Mouse (Mus musculus) embryonic facial prominence, embryonic 10.5 days (tissue): ENCODE data around the gene Gm11437. TPM values are rescaled to one million over a fixed set of nuclear protein-coding genes. Genes with fewer than 3 reads are reported as not detected.

ENCODE experiments used
- DNase-seq: peaks from one replicate; pipeline ENCODE4 v3.0.0-alpha.2; 2017; ENCODE audit warnings: low spot score
- H3K27ac ChIP-seq: fragments of 300-500 bp; sonication (generic); replicated peaks from 2 replicates; pipeline ENCODE4 v1.5.1; 2016; ENCODE audit warnings: mild to moderate bottlenecking
- H3K27me3 ChIP-seq: fragments of 300-500 bp; sonication (generic); replicated peaks from 2 replicates; pipeline ENCODE4 v1.6.1; 2016; ENCODE audit warnings: low read depth, mild to moderate bottlenecking; ENCODE audit not compliant: poor library complexity, severe bottlenecking
- H3K36me3 ChIP-seq: fragments of 300-500 bp; sonication (generic); replicated peaks from 2 replicates; pipeline ENCODE4 v1.6.1; 2016; ENCODE audit warnings: mild to moderate bottlenecking, moderate library complexity
- H3K4me1 ChIP-seq: fragments of 300-500 bp; sonication (generic); 2 replicates; pipeline ENCODE4 v1.6.1; 2016
- H3K4me3 ChIP-seq: fragments of 300-500 bp; sonication (generic); 2 replicates; pipeline ENCODE4 v1.5.1; 2016; ENCODE audit warnings: mild to moderate bottlenecking, moderate library complexity
- H3K9me3 ChIP-seq: fragments of 300-500 bp; sonication (generic); 2 replicates; pipeline ENCODE4 v1.6.1; 2016; ENCODE audit warnings: mild to moderate bottlenecking
- WGBS: fragments of 180-500 bp; shearing (Covaris S2); methylation state at CpG from one replicate; pipeline ENCODE4 v1.1.7; 2016; 5-methylcytosine and 5-hydroxymethylcytosine counted together
- polyA plus RNA-seq: library from polyadenylated mRNA; unstranded; fragments of >200 nt; fragmentation: Nextera tagmentation; extraction: Ambion mirVana; gene quantifications from 2 replicates; pipeline ENCODE4 v1.2.1, GENCODE M21; 2016

Gene Gm11437
- polyA plus RNA-seq, 1 experiment from 2014 or later: not detected

DNA sequence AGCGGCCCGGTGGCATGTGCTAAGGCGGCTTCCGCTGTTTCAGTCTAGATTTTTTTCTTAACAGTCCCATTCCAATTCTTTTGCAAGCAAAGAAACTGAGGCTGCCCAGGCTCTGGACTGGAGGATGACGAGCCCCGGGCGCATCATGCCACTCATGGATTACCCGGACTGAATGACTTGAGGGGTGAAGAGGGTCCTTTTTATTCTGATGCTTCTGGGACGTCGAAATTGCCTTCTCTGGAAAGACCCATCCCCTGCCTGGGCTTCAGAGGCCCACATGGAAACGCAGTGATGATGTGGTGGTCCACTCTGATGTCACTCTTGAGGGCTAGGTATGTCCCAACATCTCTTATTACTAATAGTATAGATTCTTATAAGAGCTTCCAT, 37.5 kb downstream of the Gm11437 start:
- peak overlapping the region; percentile 94 for H3K27ac ChIP-seq
- H3K4me1 ChIP-seq: peaks cover 15% of the 10 kb centered on the region

DNA sequence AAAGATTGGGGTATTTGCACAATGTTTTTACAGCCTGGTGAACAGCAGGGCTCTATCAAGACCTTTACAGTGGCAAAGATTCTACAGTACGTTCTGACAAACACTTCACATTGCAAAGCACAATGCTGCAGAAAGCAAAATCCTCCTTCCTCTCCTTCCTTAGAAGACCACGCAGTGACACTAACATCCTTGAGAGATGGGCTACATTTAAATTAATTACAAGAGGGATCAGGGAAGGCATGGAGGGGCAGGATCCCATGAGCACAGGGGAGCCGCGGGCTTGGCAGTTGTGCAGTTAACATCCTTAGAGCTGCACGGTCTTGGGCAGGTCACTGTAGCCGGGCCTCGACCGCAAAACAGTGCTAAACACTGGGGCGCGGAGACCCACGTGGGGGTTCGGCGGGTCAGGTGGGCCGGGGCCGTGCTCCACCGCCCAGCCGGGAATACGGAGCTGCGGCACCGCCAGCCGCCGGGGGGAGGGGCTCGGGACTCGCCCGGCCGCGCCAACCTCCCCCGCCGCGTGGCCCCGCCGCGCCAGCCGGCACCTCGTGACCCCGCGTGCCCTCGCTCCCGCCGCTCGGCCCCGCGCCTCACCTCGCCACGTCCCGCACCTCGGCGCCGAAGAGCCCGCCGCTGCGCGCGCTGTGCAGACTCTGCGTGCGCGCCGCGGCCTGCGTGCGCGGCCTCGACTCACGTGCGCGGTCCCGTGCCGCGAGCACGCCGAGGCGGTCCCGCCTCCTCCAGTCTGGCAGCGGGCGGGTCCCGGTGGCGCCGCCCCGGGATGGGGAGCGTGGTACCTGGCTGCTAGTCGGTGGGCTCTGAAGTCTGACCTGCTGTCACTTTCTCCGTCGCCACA, 38.1 kb downstream of the Gm11437 start, which contains the start of the genes Tada2a and Acaca:
Tada2a (minus strand) TSS at position 658 of the 856 bp plus-strand sequence.
Acaca (plus strand) TSS at position 730 of the 856 bp plus-strand sequence.
- Histone ChIP-seq H3K9me3 (no peaks in the 10 kb centered on the region), H3K27ac (peak within 1 kb of the TSS; percentile 94), H3K36me3 (peaks cover 30% of the 10 kb centered on the region), H3K4me3 (peak within 1 kb of the TSS; percentile 86), H3K4me1 (peaks cover 15% of the 10 kb centered on the region), H3K27me3 (no peaks in the 10 kb centered on the region)
- peak; percentile 92 for DNase-seq
- WGBS: under 1% methylated on average over 83 of the region's 83 CpGs

More for the DNA sequence above, 37.5 kb downstream of the Gm11437 start:
- no peak for DNase-seq
- Histone ChIP-seq H3K4me3 (peak overlapping the region; percentile 86), H3K36me3 (peaks cover 24% of the 10 kb centered on the region), H3K9me3 (no peaks in the 10 kb centered on the region), H3K27me3 (no peaks in the 10 kb centered on the region)
- WGBS: 6% methylated on average over 11 of the region's 11 CpGs

DNA sequence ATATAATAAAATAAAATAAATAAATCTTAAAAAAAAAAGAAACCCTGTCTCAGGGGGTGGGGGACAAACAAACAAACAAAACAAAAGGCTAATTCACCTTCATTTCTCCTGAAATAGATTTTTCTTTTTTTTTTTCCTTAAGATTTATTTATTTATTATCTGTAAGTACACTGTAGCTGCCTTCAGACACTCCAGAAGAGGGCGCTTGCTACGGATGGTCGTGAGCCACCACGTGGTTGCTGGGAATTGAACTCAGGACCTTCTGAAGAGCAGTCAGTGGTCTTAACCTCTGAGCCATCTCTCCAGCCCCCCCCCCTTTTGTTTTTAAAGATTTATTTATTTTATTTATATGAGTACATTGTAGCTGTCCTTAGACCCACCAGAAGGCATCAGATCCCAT, 39.3 kb downstream of the Gm11437 start:
- Histone ChIP-seq H3K4me1 (peaks cover 15% of the 10 kb centered on the region), H3K27me3 (no peaks in the 10 kb centered on the region), H3K27ac (no peak overlapping the region), H3K36me3 (peaks cover 41% of the 10 kb centered on the region), H3K4me3 (peak overlapping the region; percentile 86), H3K9me3 (no peaks in the 10 kb centered on the region)
- 89% methylated on average over 4 of the region's 4 CpGs for WGBS
- DNase-seq: no peak

DNA sequence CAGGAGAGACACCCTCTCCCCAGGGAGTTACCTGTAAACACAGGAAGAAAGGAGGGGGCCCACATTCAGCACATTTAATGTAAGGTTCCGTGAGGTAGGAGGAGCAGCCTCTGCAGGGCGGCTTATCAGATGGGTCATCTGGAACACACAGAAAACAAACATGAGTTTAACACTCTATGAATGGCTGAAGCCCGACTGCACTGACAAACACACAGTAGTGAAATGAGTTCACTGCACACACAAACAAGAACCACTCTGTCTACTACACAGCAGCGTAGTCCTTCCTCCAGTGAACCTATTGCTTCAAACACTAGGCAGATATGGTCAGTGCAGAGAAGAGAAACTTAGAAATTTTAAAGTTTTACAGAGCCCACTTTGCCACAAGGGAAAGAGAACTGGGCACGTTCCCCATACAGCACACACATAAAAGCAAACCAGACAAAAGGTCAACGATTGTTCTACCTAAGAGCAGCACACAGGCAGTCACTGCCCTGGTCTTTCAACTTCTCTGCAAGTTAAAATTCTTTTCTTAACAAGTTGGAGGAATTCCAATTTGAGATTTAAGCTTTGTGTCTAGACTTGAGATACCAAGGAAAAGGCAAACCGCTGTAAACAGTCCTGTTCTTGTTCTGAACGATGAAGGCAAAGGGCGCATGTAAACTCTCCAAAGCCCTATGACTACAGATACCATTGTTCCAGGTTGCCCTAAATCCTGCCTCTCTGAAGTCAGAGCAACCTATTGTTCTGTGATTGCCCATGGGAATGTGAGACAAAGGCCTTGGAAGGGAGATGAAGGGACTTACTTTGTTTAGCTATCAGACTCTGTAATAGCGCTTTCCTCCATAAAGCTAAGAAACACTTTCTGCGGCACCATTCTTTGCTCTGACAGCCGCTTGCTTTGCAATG, 46.0 kb downstream of the Gm11437 start:
- H3K9me3 ChIP-seq: no peaks in the 10 kb centered on the region
- H3K36me3 ChIP-seq: peaks cover 99% of the 10 kb centered on the region
- no peak for DNase-seq
- H3K27ac ChIP-seq: no peak overlapping the region
- WGBS: 86% methylated on average over 12 of the region's 12 CpGs
- no peaks in the 10 kb centered on the region for H3K4me1 ChIP-seq
- no peaks in the 10 kb centered on the region for H3K27me3 ChIP-seq
- H3K4me3 ChIP-seq: no peak overlapping the region

DNA sequence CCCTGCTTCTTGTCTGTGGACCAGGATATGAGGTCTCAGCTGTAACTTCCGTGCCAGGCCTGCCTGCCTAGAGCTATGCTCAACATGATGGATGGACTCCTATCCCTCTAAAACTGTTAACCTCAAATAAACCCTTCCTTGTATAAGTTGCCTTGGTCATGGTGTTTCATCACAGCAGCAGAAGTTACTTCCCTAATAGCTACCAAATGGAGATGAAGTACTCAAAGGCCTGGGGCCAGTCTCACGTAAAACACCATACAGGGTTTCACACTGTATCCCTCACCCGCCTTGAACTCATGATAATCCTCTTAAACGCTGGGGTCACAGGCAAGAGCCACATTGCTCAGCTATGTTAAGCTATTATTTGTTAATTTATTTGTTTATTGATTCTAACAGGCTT, 49.8 kb downstream of the Gm11437 start:
- 81% methylated on average over 4 of the region's 4 CpGs for WGBS
- Histone ChIP-seq H3K27me3 (no peaks in the 10 kb centered on the region), H3K36me3 (peaks cover 97% of the 10 kb centered on the region), H3K4me1 (no peaks in the 10 kb centered on the region), H3K9me3 (no peaks in the 10 kb centered on the region), H3K27ac (no peak overlapping the region), H3K4me3 (no peak overlapping the region)
- no peak for DNase-seq

DNA sequence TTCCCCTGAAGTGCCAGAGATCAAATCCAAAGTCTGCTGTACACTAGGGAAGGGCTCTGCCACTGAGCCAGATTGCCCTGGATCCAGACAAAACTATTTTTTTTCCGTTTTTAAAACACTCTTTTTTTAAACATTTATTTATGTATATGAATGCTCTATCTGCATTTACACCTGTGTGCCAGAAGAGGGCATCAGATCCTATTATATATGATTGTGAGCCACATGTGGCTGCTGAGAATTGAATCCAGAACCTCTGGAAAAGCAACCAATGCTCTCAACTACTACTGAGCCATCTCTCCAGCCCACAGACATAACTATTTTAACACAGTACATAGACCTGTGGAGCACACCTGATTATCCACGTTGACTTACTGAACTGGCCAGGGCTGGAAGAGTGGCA, 51.1 kb downstream of the Gm11437 start:
- Histone ChIP-seq H3K36me3 (peaks cover 94% of the 10 kb centered on the region), H3K9me3 (no peaks in the 10 kb centered on the region), H3K4me1 (no peaks in the 10 kb centered on the region), H3K27me3 (no peaks in the 10 kb centered on the region), H3K4me3 (no peak overlapping the region), H3K27ac (no peak overlapping the region)
- no peak for DNase-seq
- 70% methylated on average over 2 of the region's 2 CpGs for WGBS

DNA sequence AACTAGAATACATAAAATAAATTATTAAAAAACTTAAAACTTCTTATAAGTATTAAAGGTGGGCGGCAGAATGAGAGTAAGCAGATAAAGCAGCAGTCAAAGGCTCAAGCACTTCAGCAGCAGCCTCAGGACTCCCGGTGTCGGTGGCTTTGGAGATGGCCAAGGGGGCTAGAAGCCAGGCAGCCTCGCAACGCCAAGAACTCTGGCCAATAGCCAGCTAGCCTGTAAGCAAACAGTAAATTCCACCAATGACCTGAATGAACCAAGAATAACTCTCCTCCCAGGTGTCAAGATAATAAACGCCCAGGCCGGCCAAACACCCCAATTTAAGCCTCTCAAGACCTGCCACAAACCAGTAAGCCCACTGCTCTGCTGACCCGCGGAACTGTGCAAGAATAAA, 51.6 kb downstream of the Gm11437 start:
- no peaks in the 10 kb centered on the region for H3K4me1 ChIP-seq
- H3K36me3 ChIP-seq: peaks cover 94% of the 10 kb centered on the region
- H3K27ac ChIP-seq: no peak overlapping the region
- DNase-seq: no peak
- no peaks in the 10 kb centered on the region for H3K9me3 ChIP-seq
- no peak overlapping the region for H3K4me3 ChIP-seq
- WGBS: 96% methylated on average over 9 of the region's 9 CpGs
- no peaks in the 10 kb centered on the region for H3K27me3 ChIP-seq

DNA sequence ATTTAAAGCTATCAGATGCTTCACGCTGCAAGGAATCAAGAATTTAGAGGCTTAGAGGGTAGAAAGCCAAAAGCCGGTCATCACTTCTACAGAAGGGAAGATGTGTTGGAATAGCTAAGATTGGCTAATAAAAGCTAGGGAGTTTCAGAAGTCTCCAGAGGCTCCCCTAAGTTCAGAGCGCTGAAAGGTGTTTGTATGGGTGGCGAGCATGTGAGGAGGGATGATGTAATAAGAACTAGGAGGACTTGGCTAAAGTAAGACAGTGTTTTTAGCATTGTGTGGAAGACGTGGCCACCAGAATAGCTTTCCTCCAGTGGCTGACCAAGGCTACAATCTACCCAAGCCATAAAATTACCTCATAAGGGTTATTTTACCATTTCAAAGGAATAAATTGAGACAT, 53.7 kb downstream of the Gm11437 start:
- Histone ChIP-seq H3K27me3 (no peaks in the 10 kb centered on the region), H3K4me3 (no peak overlapping the region), H3K4me1 (no peaks in the 10 kb centered on the region), H3K36me3 (peaks cover 94% of the 10 kb centered on the region), H3K9me3 (no peaks in the 10 kb centered on the region), H3K27ac (no peak overlapping the region)
- DNase-seq: no peak
- WGBS: 94% methylated on average over 5 of the region's 5 CpGs

DNA sequence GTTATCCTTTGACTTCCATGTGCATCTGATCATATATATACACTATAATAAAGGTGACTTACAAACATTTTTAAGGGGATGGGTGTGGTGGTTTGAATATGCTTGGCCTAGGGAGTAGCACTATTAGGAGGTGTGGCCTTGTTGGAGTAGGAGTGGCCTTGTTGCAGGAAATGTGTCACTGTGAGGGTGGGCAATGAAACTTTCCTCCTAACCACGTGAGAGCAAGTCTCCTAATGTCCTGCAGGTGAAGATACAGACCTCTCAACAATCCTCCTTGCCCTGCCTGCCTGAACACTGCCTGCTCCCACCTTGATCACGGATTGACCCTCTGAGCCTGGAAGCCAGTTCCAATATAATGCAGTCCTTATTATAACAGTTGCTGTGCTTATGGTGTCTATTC, 60.1 kb downstream of the Gm11437 start:
- Histone ChIP-seq H3K36me3 (peaks cover 97% of the 10 kb centered on the region), H3K27me3 (no peaks in the 10 kb centered on the region)

DNA sequence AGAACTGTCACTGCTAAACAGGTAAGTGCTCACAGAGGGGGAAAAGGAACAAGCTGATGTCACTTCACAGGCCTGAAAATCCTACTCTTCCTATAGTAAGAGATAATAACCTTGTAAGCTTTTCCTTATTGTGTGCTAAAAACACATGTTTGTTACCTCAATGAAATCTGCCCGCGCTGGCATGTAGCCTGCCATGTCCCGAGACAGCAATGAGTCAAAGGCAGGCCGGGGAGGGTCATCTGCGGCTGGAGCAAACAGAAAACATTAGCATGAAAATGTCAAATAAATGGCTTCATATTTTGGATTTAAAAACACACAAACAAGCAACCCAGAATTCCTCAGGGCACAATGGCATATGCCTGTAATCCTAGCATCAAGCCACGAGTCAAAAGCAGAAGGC, 63.2 kb downstream of the Gm11437 start:
- Histone ChIP-seq H3K27me3 (no peaks in the 10 kb centered on the region), H3K4me3 (no peak overlapping the region), H3K4me1 (no peaks in the 10 kb centered on the region), H3K27ac (no peak overlapping the region), H3K36me3 (peaks cover 100% of the 10 kb centered on the region), H3K9me3 (no peaks in the 10 kb centered on the region)
- DNase-seq: no peak
- 92% methylated on average over 6 of the region's 6 CpGs for WGBS

More for the DNA sequence above, 60.1 kb downstream of the Gm11437 start:
- DNase-seq: no peak
- Histone ChIP-seq H3K9me3 (no peaks in the 10 kb centered on the region), H3K27ac (no peak overlapping the region), H3K4me1 (no peaks in the 10 kb centered on the region), H3K4me3 (no peak overlapping the region)
- WGBS: 69% methylated on average over 2 of the region's 2 CpGs

DNA sequence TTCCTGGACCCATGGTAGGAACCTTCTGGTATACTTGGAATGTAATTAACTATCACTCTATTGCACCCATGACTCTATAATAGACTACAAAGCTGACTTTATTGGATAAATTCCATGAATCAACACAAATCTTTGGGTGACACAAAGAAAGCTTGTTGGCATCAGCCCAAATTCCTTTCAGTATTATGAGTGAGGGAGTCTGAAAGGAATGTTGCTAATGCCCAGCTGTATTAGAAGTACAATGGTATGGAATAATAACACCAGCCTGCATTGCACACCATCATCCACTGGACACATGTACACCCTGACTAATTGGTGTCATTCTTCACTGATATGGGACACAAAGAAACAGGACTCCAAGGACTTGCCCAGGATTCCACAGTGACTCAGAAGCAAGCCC, 66.1 kb downstream of the Gm11437 start:
- Histone ChIP-seq H3K36me3 (peaks cover 99% of the 10 kb centered on the region), H3K9me3 (no peaks in the 10 kb centered on the region), H3K27me3 (no peaks in the 10 kb centered on the region), H3K27ac (no peak overlapping the region), H3K4me3 (no peak overlapping the region), H3K4me1 (no peaks in the 10 kb centered on the region)
- DNase-seq: no peak
